Mouse (Mus musculus) stomach, postnatal 0 days (tissue): Measurements from ENCODE around the gene Astn2.

Experiments
- CTCF ChIP-seq: IDR thresholded peaks from 2 replicates; pipeline ENCODE4 v1.5.1; 2016; ENCODE audit warnings: antibody characterized with exemption, low read depth, mild to moderate bottlenecking, moderate library complexity
- EP300 ChIP-seq: optimal IDR thresholded peaks from 2 replicates; pipeline ENCODE3; 2016; ENCODE audit warnings: antibody characterized with exemption

- TF ChIP-seq EP300 (no peak), CTCF (no peak)
These were observed 83.4 kb downstream of the Astn2 start for GRCm38 (mm10) chr4:66321051-66321450.
